Mouse (Mus musculus) midbrain, postnatal 0 days (tissue): ENCODE data around the gene Sertad2. TPM values are rescaled to one million over a fixed set of nuclear protein-coding genes. Genes with fewer than 3 reads are reported as not detected.
A peak's percentile ranks its signal among the peaks of the same experiment; 100 is the strongest.

Source experiments
- ATAC-seq: fragments of 200-750 bp; cut with Nextera tagmentation; 2 replicates; pipeline ENCODE4 v1.8.0; 2017; ENCODE audit warnings: moderate number of reproducible peaks, mild to moderate bottlenecking, moderate TSS enrichment, moderate library complexity; ENCODE audit not compliant: low FRiP score
- DNase-seq: peaks from one replicate; pipeline ENCODE4 v3.0.0-alpha.2; 2015; ENCODE audit warnings: low spot score
- H3K27ac ChIP-seq: fragments of 300-500 bp; sonication (generic); 2 replicates; pipeline ENCODE4 v1.5.1; 2014; ENCODE audit warnings: low read depth, mild to moderate bottlenecking, low read length, mixed read lengths
- H3K27me3 ChIP-seq: fragments of 300-500 bp; sonication (generic); 2 replicates; pipeline ENCODE4 v1.6.1; 2014; ENCODE audit warnings: low read length, control low read depth, mixed read lengths; ENCODE audit not compliant: insufficient read depth
- H3K36me3 ChIP-seq: fragments of 300-500 bp; sonication (generic); 2 replicates; pipeline ENCODE4 v1.6.1; 2014; ENCODE audit warnings: low read length, control low read depth, mixed read lengths; ENCODE audit not compliant: insufficient read depth
- H3K4me1 ChIP-seq: fragments of 300-500 bp; sonication (generic); 2 replicates; pipeline ENCODE4 v1.6.1; 2014; ENCODE audit warnings: mild to moderate bottlenecking, control low read depth, antibody characterized with exemption, low read length, mixed read lengths; ENCODE audit not compliant: insufficient read depth
- H3K4me2 ChIP-seq: fragments of 300-500 bp; sonication (generic); 2 replicates; pipeline ENCODE4 v1.6.1; 2014; ENCODE audit warnings: low read depth, mild to moderate bottlenecking, low read length, mixed read lengths; ENCODE audit not compliant: poor library complexity, severe bottlenecking
- H3K4me3 ChIP-seq: fragments of 300-500 bp; sonication (generic); 2 replicates; pipeline ENCODE4 v1.5.1; 2014; ENCODE audit warnings: low read depth, mild to moderate bottlenecking, low read length, moderate library complexity
- H3K9ac ChIP-seq: fragments of 300-500 bp; sonication (generic); replicated peaks from 2 replicates; pipeline ENCODE4 v1.6.1; 2014; ENCODE audit warnings: mild to moderate bottlenecking, low read length, moderate library complexity, mixed read lengths; ENCODE audit not compliant: poor library complexity, severe bottlenecking
- H3K9me3 ChIP-seq: fragments of 300-500 bp; sonication (generic); 2 replicates; pipeline ENCODE4 v1.6.1; 2016; ENCODE audit warnings: low read length, control low read depth
- CTCF ChIP-seq: IDR thresholded peaks from 2 replicates; pipeline ENCODE4 v1.5.1; 2016; ENCODE audit warnings: antibody characterized with exemption, mild to moderate bottlenecking
- WGBS: fragments of 180-500 bp; shearing (Covaris S2); extraction: QIAGEN DNeasy Blood & Tissue Kit; methylation state at CpG from one replicate; pipeline ENCODE4 v1.1.7; 2014; 5-methylcytosine and 5-hydroxymethylcytosine counted together
- polyA plus RNA-seq: library from polyadenylated mRNA; unstranded; fragments of >200 nt; fragmentation: Nextera tagmentation; extraction: Ambion mirVana; gene quantifications from 2 replicates; pipeline ENCODE4 v1.2.1, GENCODE M21; 2015
- total RNA-seq: library from RNA; depleted of rRNA; stranded (reverse); fragments of >200 nt; gene quantifications from 2 replicates; pipeline ENCODE4 v1.2.3, GENCODE M21; 2014

Sertad2 gene
- total and polyA plus RNA-seq, 2 experiments from 2014 or later, result 15.2 to 31.4 TPM

DNA sequence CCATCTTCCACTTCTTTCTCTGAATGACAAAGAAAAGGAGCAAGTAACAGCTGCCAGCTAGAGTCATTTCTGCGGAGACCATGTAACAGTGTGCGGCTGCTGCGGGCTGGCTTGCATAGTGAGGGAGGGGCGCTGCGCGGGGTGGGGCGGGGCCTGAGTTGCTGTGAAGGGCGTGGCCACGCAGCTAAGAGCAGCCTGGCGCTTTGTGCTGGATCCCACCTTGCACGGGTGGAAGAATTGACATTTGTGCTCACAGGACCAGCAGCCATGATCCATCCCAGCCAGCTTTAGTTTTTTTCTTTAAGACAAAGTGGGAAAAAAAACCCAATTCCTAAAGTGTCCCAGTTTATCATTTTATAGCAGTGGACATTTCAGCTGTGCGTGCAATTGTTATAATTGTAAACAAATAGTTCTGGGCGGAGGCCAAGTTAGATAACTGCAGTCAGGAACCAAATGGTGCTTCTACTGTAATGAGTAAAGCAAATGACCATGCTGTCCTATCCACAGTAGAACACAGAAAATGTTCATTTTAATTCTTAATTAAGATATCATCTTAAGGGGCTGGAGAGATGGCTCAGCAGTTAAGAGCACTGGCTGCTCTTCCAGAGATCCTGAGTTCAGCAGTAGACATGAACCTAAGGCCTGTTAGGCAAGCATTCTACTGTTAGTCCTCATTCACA lies 18.4 kb downstream of the Sertad2 start:
- H3K4me1 ChIP-seq, result no peaks in the 10 kb centered on the region
- H3K9ac ChIP-seq, result peak overlapping the region; percentile 48; the same call in 1 of the 2 replicates
- H3K36me3 ChIP-seq, result no peaks in the 10 kb centered on the region
- DNase-seq (peak; percentile 73), ATAC-seq (peak; percentile 88)
- WGBS, result 11% methylated on average over 10 of the region's 13 CpGs
- peak overlapping the region; percentile 28 for H3K4me3 ChIP-seq
- H3K9me3 ChIP-seq, result no peaks in the 10 kb centered on the region
- peak overlapping the region; percentile 38; the same call in 1 of the 2 replicates for H3K27ac ChIP-seq
- no peak for TF ChIP-seq CTCF
- no peaks in the 10 kb centered on the region for H3K27me3 ChIP-seq
- peak overlapping the region; percentile 57 for H3K4me2 ChIP-seq

DNA sequence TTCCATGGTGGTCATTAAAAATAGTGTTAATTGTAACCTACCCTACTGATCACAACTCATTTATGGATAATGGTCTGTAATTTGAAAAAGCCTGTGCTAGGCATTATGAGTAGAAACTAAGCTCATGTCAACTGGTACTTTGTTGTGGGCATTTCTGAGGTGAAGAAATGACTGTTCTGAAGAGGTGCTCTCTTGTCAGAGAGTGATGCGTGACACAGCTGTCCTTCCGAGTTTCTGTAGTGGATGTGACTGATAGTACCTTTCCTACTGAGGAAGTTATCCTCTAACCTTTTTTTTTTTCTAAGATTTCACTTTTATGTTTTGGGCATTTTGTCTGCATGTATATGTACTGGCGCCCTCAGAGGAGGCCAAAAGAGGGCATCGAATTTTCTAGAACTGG lies 22.0 kb downstream of the Sertad2 start:
- no peak for TF ChIP-seq CTCF
- no peaks in the 10 kb centered on the region for H3K27me3 ChIP-seq
- no peak overlapping the region for H3K4me2 ChIP-seq
- no peak for DNase-seq
- no peak for ATAC-seq
- WGBS, result 97% methylated on average over 4 of the region's 4 CpGs
- H3K9ac ChIP-seq, result no peak overlapping the region
- H3K4me3 ChIP-seq, result no peak overlapping the region
- no peaks in the 10 kb centered on the region for H3K9me3 ChIP-seq
- no peaks in the 10 kb centered on the region for H3K4me1 ChIP-seq
- no peak overlapping the region for H3K27ac ChIP-seq
- H3K36me3 ChIP-seq, result no peaks in the 10 kb centered on the region

DNA sequence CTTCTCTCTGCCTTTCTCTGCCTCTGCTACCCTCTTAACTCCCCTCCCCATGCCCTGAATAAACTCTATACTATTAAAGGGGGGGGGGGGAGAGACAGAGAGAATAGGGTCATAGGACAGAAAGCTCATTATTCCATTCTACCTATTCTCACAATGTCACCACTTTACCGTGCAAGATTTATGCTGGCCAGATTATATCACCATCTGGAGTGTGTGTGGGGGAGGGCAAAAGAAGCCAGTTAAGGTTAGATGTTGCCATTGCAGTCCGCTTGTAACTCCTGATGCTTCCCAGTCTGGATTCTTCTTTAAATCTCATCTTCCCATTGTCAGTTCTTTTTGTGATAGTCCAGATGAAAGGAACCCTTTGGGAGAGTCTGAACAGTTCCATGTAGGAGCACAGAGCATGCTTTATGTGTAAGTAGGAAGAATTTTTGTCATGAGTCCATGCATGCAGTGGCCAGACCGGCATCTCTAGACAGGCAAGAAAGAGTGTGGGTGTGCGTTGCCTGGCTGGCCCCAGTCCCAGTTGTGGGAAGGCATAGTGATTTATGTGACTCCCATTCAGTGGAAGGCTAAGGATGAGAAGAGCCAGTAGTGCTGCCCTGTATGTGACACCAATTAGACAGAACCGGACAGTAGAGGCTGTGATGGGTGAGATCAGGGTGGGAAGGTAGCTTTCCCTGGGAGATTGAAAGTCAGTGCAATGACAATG lies 28.8 kb downstream of the Sertad2 start:
- Histone ChIP-seq H3K27me3 (no peaks in the 10 kb centered on the region), H3K9ac (no peak overlapping the region), H3K36me3 (no peaks in the 10 kb centered on the region), H3K4me3 (no peak overlapping the region), H3K27ac (no peak overlapping the region), H3K4me2 (no peak overlapping the region), H3K9me3 (no peaks in the 10 kb centered on the region), H3K4me1 (no peaks in the 10 kb centered on the region)
- DNase-seq, result no peak
- TF ChIP-seq CTCF, result no peak
- ATAC-seq, result no peak
- 67% methylated on average over 5 of the region's 5 CpGs for WGBS

DNA sequence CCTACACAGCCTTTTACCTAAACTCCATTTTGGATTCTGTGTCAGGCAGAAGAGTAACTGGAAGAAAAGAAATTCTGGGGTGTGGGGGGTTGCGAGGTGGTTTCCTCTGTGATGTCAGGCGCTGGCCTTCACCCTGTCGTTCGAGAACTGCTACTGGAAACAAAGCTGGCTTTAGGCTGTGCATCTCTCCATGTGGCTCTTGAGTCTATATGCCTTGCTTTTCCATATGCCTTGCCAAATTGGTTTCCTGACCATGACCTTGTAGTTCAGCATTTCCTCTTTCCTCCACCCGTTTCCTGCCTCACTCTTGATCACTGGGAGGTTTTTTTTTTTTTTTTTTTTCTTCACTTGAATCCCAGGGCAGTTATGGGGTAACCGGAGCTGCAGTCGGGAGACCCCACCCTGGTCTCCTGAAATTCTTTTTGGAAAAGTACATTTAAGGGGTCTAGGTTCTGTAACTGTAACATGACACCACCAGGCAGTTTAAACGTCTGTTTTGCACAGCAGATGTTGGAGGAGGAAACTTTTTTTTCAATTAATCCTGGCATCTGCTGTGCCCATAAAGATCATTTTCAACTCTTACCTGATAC lies 33.1 kb downstream of the Sertad2 start:
- ATAC-seq (no peak), DNase-seq (no peak)
- Histone ChIP-seq H3K27ac (no peak overlapping the region), H3K9ac (no peak overlapping the region), H3K4me1 (no peaks in the 10 kb centered on the region), H3K36me3 (no peaks in the 10 kb centered on the region), H3K27me3 (no peaks in the 10 kb centered on the region), H3K9me3 (no peaks in the 10 kb centered on the region), H3K4me2 (no peak overlapping the region), H3K4me3 (no peak overlapping the region)
- TF ChIP-seq CTCF, result no peak
- 63% methylated on average over 8 of the region's 8 CpGs for WGBS

DNA sequence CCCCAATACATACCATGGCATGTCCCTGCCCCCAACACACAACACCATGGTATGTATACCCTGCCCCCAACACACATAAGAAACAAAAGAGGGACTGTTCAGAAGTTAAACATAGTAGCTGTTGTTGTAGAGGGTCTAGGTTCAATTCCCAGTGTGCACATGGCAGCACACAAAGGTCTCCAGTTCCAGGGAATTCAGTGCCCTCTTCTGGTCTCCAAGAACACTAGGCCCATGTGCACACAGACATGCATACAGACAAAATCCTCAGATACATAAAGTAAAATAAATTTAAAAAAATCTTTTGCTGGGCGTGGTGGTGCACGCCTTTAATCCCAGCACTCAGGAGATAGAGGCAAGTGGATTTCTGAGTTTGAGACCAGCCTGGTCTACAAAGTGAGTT lies 39.7 kb downstream of the Sertad2 start:
- DNase-seq, result no peak
- H3K9ac ChIP-seq, result no peak overlapping the region
- no peak for ATAC-seq
- H3K4me1 ChIP-seq, result no peaks in the 10 kb centered on the region
- H3K9me3 ChIP-seq, result no peaks in the 10 kb centered on the region
- WGBS, result 93% methylated on average over 2 of the region's 2 CpGs
- no peaks in the 10 kb centered on the region for H3K27me3 ChIP-seq
- TF ChIP-seq CTCF, result no peak
- no peak overlapping the region for H3K4me2 ChIP-seq
- H3K27ac ChIP-seq, result no peak overlapping the region
- H3K36me3 ChIP-seq, result no peaks in the 10 kb centered on the region
- H3K4me3 ChIP-seq, result no peak overlapping the region

DNA sequence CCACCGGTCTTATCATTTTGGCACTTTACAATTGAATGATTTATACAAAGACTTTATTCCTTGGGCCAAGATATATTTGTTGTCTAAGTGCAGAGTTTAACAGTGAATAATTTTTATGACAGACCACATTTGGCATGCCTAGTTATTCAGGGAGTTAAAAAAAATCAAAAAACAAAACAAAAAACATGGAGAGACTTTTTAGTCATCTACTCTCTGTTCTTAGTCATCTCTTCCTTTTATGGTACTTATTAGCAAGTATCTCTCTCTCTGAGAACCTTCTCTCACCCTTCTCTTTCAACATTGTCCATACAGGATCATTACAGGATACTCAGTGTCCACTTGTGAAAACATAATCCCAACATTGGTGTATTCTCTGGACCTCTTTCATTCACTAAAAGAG lies 42.2 kb downstream of the Sertad2 start:
- WGBS, result 94% methylated on average over 1 of the region's 1 CpGs
- no peak overlapping the region for H3K4me3 ChIP-seq
- H3K4me2 ChIP-seq, result no peak overlapping the region

More for the DNA sequence above, 42.2 kb downstream of the Sertad2 start:
- TF ChIP-seq CTCF, result no peak
- DNase-seq, result no peak
- ATAC-seq, result no peak
- no peak overlapping the region for H3K9ac ChIP-seq
- H3K27me3 ChIP-seq, result no peaks in the 10 kb centered on the region
- no peaks in the 10 kb centered on the region for H3K9me3 ChIP-seq
- no peaks in the 10 kb centered on the region for H3K4me1 ChIP-seq
- H3K27ac ChIP-seq, result no peak overlapping the region
- no peaks in the 10 kb centered on the region for H3K36me3 ChIP-seq
